Mouse (Mus musculus): Measurements from ENCODE around the gene Zfp1.

Gene Zfp1

GRCm38 (mm10) chr8:111712135-111712534, 68.9 kb downstream of the Zfp1 start:
- DNase-seq (ENCODE audit: extremely low read depth, low read depth, low spot score) = no peak

DNA sequence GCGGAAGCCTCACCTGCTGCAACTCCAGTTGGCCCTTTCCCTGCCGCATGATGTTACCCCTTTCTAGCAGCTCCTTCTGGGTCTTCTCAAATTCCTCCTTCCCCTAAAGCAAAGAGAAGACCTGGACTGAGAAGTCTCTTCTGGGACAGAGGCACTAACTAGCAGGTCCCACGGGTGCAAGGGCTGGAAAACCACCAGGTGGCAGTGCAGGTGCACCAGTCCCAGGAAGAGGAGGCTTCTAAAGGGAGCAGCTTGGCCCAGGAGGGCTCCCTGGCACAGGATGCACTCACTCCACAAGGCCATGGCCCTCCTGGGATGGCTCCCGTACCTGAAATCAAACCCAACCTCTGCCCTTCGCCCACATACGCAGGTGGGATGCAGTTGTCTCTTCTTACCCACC, 69.4 kb downstream of the Zfp1 start:
- no peak for DNase-seq (ENCODE audit: extremely low read depth, low read depth, low spot score)

GRCm38 (mm10) chr8:111713291-111713690, 70.1 kb downstream of the Zfp1 start:
- DNase-seq (ENCODE audit: extremely low read depth, low read depth, low spot score) = no peak

DNA sequence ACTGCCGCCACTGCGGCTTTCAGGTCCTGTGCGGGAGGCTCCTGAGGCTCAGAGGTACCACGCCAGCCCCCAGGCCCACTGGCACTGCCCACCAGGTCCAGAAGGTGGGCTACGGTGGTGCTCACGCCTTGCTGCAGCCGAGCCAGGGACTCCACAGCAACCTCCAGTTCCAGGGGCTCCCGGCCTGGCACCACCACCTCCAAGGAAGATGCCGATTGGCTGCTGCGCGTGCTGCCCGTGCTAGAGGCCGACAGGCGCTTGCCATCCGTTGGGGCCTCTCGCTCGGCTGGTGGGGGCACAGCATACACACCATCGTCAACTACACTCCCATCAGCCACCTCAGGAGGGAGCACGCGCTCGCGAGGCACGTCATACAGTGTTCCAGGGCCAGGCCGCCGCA, 70.6 kb downstream of the Zfp1 start:
- no peak for DNase-seq (ENCODE audit: extremely low read depth, low read depth, low spot score)

GRCm38 (mm10) chr8:111714295-111714694, 71.1 kb downstream of the Zfp1 start:
- no peak for DNase-seq (ENCODE audit: extremely low read depth, low read depth, low spot score)

DNA sequence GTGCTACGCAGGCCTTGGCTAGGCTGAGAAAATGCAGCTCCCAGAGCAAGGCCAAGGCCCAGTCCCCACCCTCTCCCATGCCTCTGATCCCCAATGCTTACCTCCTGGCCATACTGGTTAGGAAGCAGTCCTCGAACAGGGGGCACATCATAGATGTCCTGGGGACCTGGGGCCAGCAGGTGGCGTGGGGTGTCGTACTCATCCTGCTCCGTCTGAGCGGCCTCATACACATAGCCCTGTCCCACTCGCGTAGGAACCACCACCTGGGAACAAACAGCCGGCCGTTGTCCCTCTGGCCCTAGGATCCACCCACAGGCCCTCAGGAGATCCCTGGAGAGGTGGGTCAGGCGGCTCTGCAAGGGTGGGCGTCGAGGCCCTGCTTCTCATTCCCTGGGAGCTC, 72.3 kb downstream of the Zfp1 start:
- no peak for DNase-seq (ENCODE audit: extremely low read depth, low read depth, low spot score)

DNA sequence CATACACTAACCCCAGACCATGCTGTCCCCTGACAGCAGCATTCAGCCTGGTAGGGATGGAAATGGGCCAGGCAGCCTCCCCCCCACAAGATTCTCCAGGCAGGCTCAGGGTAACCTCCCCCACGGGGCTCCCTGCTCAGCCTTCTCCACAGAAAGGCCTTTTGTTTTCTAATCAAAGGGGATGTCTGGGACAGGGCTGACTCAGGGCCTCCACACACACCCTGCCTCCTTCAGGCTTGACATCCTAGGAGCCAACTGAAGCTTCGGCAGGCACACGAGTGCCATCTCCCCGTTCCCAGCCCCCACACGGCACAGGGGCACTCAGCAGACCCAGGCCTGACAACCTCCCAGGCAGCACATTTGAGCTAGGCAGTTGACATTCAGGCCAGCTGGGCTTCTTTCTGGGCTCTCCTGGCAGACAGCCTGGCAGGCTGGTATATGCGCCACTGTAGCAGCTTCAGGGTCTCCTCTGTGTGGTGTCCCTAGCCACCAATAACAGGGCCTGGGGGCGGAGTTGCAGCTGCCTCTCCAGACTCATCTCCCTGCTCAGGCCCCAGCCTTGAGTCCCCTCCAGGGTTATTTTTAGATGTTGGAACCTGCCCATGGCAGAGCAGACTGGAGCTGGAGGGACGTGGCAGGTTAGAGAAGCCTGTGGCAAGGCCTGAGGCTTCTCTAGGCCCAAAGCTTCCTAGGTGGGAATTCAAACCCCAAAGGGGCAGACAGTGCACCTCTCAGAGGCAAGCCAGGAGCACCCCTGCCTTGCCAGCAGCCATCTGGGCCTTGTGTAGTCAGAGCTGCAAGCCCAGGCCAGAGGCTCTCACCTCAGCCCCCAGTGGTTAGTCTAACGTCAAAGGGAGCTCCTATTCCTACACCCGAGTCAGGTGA, 73.6 kb downstream of the Zfp1 start:
- DNase-seq (ENCODE audit: extremely low read depth, low read depth, low spot score) = no peak

GRCm38 (mm10) chr8:111717488-111717792, 74.2 kb downstream of the Zfp1 start:
- no peak for DNase-seq (ENCODE audit: extremely low read depth, low read depth, low spot score)

DNA sequence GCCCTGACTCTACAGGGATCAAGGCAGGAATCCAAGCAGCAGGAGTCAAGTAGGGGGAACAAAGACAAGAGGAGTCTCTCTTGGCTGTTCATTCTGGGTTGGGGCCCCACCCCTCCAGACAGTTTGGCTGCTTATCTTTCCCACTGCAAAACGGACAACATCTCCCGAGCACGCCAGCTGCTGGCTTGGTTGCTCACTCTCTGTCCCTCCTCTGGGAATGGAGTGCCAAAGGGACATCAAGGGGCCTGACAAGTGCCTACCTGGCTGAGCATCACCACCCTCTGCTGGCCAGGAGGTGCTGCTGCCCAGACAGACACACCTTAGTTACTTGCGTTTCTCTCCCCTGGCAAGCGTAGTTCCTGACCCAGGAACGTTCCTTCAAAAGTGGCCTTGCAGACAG, 74.7 kb downstream of the Zfp1 start:
- no peak for DNase-seq (ENCODE audit: extremely low read depth, low read depth, low spot score)

DNA sequence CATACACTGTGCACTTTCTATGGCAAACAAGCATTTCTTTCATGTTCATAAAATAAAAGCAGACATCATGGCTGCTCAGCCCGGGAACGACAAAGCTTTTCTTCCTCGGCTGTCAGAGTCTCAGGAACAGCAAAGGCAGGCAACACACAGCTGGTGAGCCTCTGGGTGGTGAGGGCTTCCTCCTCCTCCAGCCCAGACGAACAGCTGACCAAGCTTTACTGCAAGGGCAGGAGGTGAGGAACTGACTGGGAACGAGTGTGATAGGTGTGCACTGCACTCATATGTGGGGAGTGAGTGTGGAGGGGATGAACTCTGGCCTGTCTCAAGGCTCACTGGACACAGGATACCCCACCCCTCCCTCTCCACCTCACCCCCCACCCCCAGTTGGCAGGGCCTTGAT, 75.7 kb downstream of the Zfp1 start:
- no peak for DNase-seq (ENCODE audit: extremely low read depth, low read depth, low spot score)

DNA sequence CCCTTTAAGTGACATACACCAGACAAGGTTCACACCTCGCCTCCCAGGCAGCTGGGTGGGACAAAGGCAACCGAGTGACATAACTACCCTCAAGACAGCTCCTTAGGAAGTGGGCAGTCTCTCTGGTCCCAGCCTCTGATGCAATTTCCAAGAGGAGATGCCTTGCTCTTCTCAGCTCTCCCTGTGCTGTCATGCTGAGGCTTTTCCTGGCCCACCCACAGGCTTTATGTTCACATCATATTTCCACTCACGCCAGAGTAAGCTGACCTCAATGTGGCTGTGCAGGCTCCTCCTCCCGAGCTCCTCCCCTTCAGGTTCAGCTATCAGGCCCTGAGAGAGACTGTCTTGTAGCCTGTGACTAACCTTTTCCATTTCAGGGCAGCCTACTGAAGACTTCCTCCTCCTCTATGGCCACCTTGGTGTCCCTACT, 76.9 kb downstream of the Zfp1 start:
- no peak for DNase-seq (ENCODE audit: extremely low read depth, low read depth, low spot score)
